Mouse (Mus musculus) intestine, embryonic 15.5 days (tissue): ENCODE measurements around the gene Fam241a. TPM values are rescaled to one million over a fixed set of nuclear protein-coding genes. Genes with fewer than 3 reads are reported as not detected.
A peak's percentile ranks its signal among the peaks of the same experiment; 100 is the strongest.

Source experiments
- ATAC-seq: fragments of 200-750 bp; cut with Nextera tagmentation; 2 replicates; pipeline ENCODE4 v1.8.0; 2017; ENCODE audit warnings: moderate TSS enrichment, moderate library complexity
- H3K27ac ChIP-seq: fragments of 300-500 bp; sonication (generic); 2 replicates; pipeline ENCODE4 v1.5.1; 2015; ENCODE audit warnings: mild to moderate bottlenecking, inconsistent platforms
- H3K27me3 ChIP-seq: fragments of 300-500 bp; sonication (generic); replicated peaks from 2 replicates; pipeline ENCODE4 v1.6.1; 2015; ENCODE audit warnings: inconsistent platforms
- H3K36me3 ChIP-seq: fragments of 300-500 bp; sonication (generic); 2 replicates; pipeline ENCODE4 v1.6.1; 2015; ENCODE audit warnings: inconsistent platforms
- H3K4me1 ChIP-seq: fragments of 300-500 bp; sonication (generic); replicated peaks from 2 replicates; pipeline ENCODE4 v1.6.1; 2015; ENCODE audit warnings: inconsistent platforms
- H3K4me2 ChIP-seq: fragments of 300-500 bp; sonication (generic); replicated peaks from 2 replicates; pipeline ENCODE4 v1.6.1; 2015; ENCODE audit warnings: mild to moderate bottlenecking, inconsistent platforms
- H3K4me3 ChIP-seq: fragments of 300-500 bp; sonication (generic); replicated peaks from 2 replicates; pipeline ENCODE4 v1.5.1; 2015; ENCODE audit warnings: inconsistent platforms
- H3K9ac ChIP-seq: fragments of 300-500 bp; sonication (generic); 2 replicates; pipeline ENCODE4 v1.6.1; 2015; ENCODE audit warnings: inconsistent platforms
- H3K9me3 ChIP-seq: fragments of 300-500 bp; sonication (generic); 2 replicates; pipeline ENCODE4 v1.6.1; 2016; ENCODE audit warnings: inconsistent platforms
- WGBS: fragments of 180-500 bp; shearing (Covaris S2); methylation state at CpG from one replicate; pipeline ENCODE4 v1.1.7; 2015; 5-methylcytosine and 5-hydroxymethylcytosine counted together
- polyA plus RNA-seq: library from polyadenylated mRNA; unstranded; fragments of >200 nt; fragmentation: Nextera tagmentation; extraction: Ambion mirVana; gene quantifications from 2 replicates; pipeline ENCODE4 v1.2.1, GENCODE M21; 2015

The Fam241a gene
- polyA plus RNA-seq, 1 experiment from 2014 or later, result 13.4 TPM

DNA sequence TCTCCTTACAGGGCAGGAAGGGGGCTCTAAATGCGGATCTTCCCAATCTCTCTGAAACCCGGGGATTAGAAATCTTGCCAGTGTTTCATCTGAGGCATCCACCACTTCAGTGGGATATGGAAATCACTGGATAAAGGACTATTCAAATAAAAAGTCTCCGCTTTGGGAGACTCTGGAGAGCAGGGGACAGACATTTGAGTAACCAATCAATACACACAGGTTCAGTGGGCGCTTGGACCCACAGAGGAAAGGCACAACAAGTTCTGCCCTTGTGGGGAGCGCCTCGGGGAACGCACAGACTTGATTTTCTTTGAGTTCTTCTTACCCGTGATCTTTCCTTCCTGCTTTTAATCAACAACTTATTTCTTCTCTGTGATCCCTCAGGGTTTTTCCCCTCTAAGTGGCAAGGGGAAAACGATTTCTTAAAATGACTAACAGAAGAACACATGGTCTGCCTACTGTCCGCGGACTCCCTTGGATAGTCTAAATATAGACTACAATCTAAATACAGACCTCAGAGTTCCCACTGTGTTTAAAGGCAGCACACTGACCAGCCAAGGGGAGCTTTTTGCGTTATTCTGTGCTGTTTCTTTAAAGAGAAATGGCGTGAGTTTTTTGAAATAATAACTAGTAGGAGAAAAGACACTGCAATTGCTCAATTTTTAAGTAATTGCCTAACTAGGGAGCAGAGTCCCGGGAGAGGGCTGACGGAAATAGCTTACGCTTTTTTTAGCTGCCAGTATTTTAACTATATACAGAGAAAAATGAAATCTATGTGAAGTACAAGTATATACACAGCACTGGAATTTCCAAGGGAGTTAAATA, 18.0 kb upstream of the Fam241a start:
- H3K36me3 ChIP-seq, result no peaks in the 10 kb centered on the region
- peak; percentile 77 for ATAC-seq
- no peaks in the 10 kb centered on the region for H3K9me3 ChIP-seq
- 36% methylated on average over 16 of the region's 16 CpGs for WGBS
- H3K4me3 ChIP-seq, result no peak overlapping the region
- peak overlapping the region; percentile 56 for H3K27ac ChIP-seq
- peak overlapping the region; percentile 35; the same call in 1 of the 2 replicates for H3K4me2 ChIP-seq
- no peaks in the 10 kb centered on the region for H3K27me3 ChIP-seq
- no peak overlapping the region for H3K9ac ChIP-seq
- no peaks in the 10 kb centered on the region for H3K4me1 ChIP-seq

DNA sequence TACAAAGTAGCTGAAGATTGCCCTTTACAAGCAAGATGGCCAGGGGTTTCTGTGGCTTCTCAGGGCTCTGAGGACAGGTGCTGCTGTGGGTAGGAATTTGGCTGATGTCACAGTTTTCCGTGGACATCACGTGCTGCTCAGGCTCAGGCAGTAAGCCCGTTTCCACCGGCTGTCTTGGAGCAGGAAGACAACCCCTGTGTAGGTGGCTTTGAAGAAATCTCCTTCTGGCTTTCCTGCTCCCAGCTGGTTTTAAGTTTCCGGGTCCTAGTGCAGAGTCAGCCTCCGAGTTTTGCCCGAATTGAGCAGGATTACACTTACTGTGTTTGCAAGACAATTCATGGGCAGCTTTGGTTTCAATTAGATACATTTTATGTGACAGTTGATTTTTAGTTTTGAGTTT, 13.8 kb upstream of the Fam241a start:
- ATAC-seq, result no peak
- H3K27me3 ChIP-seq, result no peaks in the 10 kb centered on the region
- no peak overlapping the region for H3K4me3 ChIP-seq
- no peak overlapping the region for H3K9ac ChIP-seq
- no peaks in the 10 kb centered on the region for H3K36me3 ChIP-seq
- H3K4me1 ChIP-seq, result no peaks in the 10 kb centered on the region
- no peak overlapping the region for H3K4me2 ChIP-seq
- no peak overlapping the region for H3K27ac ChIP-seq
- H3K9me3 ChIP-seq, result no peaks in the 10 kb centered on the region
- WGBS, result 83% methylated on average over 7 of the region's 7 CpGs

DNA sequence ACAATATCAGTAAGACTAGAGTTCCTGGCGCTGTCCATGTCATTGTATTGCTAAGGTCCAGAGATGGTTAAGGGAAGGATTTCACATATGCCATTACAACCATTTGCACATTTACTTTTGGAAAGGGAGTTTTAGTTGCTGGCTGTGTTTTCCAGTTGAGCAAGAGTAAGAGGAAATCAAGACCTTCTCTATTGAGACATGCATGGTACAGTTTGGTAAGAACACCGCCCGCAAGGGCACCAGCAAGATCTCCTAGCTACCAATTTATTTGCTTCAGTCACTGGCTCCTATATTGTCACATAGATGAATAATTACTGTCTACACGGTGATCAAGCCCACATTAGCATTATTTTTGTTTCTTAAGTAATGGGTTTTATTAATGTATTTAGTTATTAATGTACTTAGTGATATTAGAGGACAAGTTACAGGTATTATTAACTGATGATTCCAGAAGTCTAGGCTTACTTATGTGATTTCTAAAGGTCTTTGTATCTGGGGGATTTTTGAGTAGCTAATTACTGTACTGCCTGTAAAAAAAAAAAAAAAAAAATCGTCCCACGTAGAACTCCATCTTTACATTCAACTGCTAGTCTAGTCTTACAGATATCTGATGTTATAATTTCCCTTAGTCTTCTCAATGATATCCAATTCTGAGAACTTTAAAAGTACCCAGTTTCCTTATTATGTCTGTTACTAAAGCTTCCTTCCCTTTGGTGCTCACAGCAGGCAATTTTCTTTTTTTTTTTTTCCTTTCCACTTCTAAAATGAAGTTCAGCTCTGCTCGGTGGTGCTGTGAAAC, 944 bp downstream of the Fam241a start:
- H3K4me1 ChIP-seq, result 0 out of 2 replicates have a peak, but pooled peaks cover 6% of the 10 kb centered on the region
- ATAC-seq, result no peak
- WGBS, result 41% methylated on average over 7 of the region's 7 CpGs
- H3K36me3 ChIP-seq, result no peaks in the 10 kb centered on the region
- H3K9ac ChIP-seq, result peak overlapping the region; percentile 65
- H3K27me3 ChIP-seq, result no peaks in the 10 kb centered on the region
- peak overlapping the region; percentile 88 for H3K4me3 ChIP-seq
- H3K4me2 ChIP-seq, result peak overlapping the region; percentile 79
- H3K27ac ChIP-seq, result peak overlapping the region; percentile 89
- H3K9me3 ChIP-seq, result no peaks in the 10 kb centered on the region

DNA sequence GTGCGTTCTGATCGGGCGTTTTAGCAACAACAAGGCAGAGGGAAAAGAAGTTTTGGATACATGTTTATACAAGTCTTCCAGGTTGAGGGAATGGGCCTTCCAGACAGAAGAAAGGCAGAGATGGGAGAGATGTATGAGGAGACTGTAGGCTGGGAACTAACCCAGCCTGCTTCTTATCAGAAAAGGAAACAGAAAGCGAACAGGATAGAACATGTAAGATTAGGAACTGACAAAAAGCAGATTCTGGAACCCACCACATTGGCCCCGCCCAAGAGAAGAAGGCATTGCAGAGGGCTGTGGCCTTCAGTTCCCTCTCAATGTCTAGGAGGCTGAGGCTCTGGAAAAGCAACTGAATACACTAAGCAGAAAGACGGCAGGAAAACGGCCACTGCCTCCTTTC, 2.2 kb downstream of the Fam241a start:
- Histone ChIP-seq H3K4me2 (peak overlapping the region; percentile 19; the same call in 1 of the 2 replicates), H3K27ac (no peak overlapping the region)

DNA sequence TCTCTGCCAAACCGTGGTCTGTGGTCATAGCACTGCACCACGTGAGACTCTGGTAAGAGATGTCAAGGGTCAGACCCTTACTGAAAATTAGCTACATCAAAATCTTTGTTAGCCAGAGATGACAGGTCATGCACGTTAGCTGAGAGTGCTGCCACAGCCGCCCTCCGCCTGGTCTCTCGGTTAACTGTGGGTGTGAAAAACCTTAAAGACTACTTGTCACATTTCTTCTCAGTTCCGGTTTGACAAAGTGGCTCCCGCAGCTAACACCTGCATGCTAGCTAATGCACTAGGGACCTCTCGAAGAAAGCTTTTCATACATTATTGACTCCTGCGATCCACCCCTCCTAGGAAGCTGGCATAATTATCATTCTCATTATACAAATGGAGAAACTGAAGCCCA, 4.2 kb downstream of the Fam241a start:
- Histone ChIP-seq H3K27me3 (no peaks in the 10 kb centered on the region), H3K27ac (no peak overlapping the region), H3K4me3 (no peak overlapping the region), H3K9ac (no peak overlapping the region), H3K4me1 (0 out of 2 replicates have a peak, but pooled peaks cover 6% of the 10 kb centered on the region), H3K9me3 (no peaks in the 10 kb centered on the region), H3K36me3 (no peaks in the 10 kb centered on the region), H3K4me2 (no peak overlapping the region)
- WGBS, result 62% methylated on average over 10 of the region's 10 CpGs
- no peak for ATAC-seq

More for the DNA sequence above, 2.2 kb downstream of the Fam241a start:
- Histone ChIP-seq H3K4me3 (no peak overlapping the region), H3K36me3 (no peaks in the 10 kb centered on the region), H3K9ac (no peak overlapping the region), H3K27me3 (no peaks in the 10 kb centered on the region), H3K4me1 (0 out of 2 replicates have a peak, but pooled peaks cover 6% of the 10 kb centered on the region), H3K9me3 (no peaks in the 10 kb centered on the region)
- no peak for ATAC-seq
- 70% methylated on average over 7 of the region's 7 CpGs for WGBS

DNA sequence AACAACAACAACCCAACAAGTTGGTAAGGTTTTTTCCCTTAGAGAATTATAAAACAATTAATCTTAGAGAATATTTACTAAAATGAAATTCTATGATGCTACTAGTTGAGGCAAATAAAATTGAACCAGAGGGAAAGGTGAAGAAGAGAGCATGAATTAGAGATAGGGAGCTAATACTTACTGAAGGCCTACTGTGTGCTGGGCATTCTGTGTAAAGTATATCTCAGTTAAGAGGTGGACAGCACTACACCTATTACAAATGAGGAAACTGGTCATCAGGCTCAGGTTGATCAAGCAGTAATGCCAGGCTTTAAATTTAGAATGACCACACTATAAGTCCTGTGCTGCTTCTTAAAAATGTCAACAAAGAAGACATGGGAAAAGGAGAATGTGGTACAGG, 6.1 kb downstream of the Fam241a start:
- Histone ChIP-seq H3K4me2 (no peak overlapping the region), H3K36me3 (no peaks in the 10 kb centered on the region), H3K27me3 (no peaks in the 10 kb centered on the region), H3K27ac (no peak overlapping the region), H3K9me3 (no peaks in the 10 kb centered on the region), H3K4me3 (no peak overlapping the region), H3K4me1 (0 out of 2 replicates have a peak, but pooled peaks cover 5% of the 10 kb centered on the region), H3K9ac (no peak overlapping the region)
- no peak for ATAC-seq

DNA sequence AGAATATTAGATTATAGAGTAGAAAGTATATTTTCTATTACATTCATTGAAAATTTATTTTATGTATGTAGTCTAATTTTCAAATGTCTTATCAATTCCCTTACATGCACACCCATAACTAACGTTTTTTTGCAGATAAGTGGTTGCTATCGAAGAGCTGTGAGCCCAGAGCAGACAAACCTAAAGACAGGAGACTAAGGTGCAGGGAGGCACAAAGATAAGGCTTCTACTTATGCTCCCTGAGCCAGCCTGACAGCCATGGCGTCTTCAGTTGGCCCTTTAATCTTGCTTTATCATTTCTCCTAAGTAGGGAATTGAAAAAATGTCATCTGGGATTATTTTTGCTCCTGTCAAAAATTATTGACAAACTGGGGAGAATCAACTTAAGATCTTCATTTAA, 6.6 kb downstream of the Fam241a start:
- Histone ChIP-seq H3K27me3 (no peaks in the 10 kb centered on the region), H3K9ac (no peak overlapping the region), H3K27ac (no peak overlapping the region), H3K4me1 (0 out of 2 replicates have a peak, but pooled peaks cover 3% of the 10 kb centered on the region), H3K9me3 (no peaks in the 10 kb centered on the region), H3K36me3 (no peaks in the 10 kb centered on the region), H3K4me3 (no peak overlapping the region), H3K4me2 (no peak overlapping the region)
- 54% methylated on average over 3 of the region's 3 CpGs for WGBS
- no peak for ATAC-seq

DNA sequence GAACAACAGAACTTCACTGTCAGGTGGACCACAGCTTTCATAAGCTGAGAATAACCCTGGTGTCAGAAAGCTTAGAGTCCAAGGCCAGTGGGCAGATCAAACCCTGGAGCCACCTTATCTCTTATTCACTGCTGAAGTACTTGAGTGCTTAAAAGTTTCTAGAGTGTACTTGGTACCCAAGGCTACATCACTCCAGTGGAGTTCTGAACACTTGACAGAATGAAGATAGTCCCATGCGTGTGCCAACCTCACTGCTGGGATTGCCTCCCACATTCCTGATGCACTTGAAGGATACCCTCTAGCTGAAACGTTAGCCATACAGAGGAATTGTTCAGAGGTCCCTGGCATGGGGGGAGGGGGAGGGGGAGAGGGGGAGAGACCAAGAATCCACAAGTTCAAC, 14.4 kb downstream of the Fam241a start:
- no peak for ATAC-seq
- Histone ChIP-seq H3K4me3 (no peak overlapping the region), H3K4me1 (no peaks in the 10 kb centered on the region), H3K27me3 (no peaks in the 10 kb centered on the region), H3K27ac (no peak overlapping the region), H3K36me3 (no peaks in the 10 kb centered on the region), H3K9ac (no peak overlapping the region), H3K9me3 (no peaks in the 10 kb centered on the region), H3K4me2 (no peak overlapping the region)
- WGBS, result 63% methylated on average over 2 of the region's 2 CpGs

DNA sequence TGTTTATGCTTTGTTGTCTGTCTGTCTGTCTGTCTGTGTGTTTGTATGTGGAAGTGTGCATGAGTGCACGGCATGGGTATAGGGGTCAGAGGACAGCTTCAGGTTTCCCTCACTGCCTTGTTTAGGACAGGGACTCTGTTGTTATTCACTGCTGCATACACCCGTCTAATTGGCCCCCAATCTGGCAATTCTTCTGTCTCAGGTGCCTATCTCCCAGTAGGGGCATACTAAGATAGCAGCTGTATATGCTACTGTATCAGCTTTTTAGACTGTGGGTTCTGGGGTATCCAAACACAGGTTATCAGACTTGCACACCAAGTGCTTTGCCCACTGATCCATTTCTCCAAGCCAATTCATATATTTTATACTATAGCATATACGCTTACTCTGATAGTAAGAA, 16.2 kb downstream of the Fam241a start:
- WGBS, result 87% methylated on average over 3 of the region's 3 CpGs
- ATAC-seq, result no peak
- no peak overlapping the region for H3K27ac ChIP-seq

DNA sequence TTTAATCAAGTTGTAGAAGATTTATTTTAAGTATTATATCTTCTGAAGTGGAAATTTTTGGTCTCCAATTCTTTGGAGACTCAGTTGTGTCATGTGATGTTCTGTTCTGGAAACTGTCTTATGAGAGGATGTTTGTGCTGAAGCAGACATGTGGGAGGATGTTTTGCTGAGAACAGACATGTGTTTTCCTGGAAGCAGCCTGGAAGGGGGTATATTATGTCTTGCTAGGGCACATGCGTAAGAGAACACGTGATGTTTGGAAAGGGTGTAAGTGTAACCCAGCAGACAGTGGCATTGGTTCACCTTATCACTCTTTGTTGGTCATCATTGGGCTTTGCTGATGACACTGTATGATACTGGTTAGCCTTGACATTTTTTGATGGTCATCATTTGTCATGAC, 20.6 kb downstream of the Fam241a start:
- H3K9ac ChIP-seq, result no peak overlapping the region
- 67% methylated on average over 2 of the region's 2 CpGs for WGBS
- no peak overlapping the region for H3K27ac ChIP-seq
- no peaks in the 10 kb centered on the region for H3K27me3 ChIP-seq
- ATAC-seq, result no peak
- H3K4me1 ChIP-seq, result no peaks in the 10 kb centered on the region
- no peaks in the 10 kb centered on the region for H3K36me3 ChIP-seq
- no peaks in the 10 kb centered on the region for H3K9me3 ChIP-seq
- no peak overlapping the region for H3K4me2 ChIP-seq
- no peak overlapping the region for H3K4me3 ChIP-seq

More for the DNA sequence above, 16.2 kb downstream of the Fam241a start:
- no peaks in the 10 kb centered on the region for H3K9me3 ChIP-seq
- no peaks in the 10 kb centered on the region for H3K27me3 ChIP-seq
- no peak overlapping the region for H3K4me3 ChIP-seq
- H3K4me2 ChIP-seq, result no peak overlapping the region
- H3K9ac ChIP-seq, result no peak overlapping the region
- H3K4me1 ChIP-seq, result no peaks in the 10 kb centered on the region
- no peaks in the 10 kb centered on the region for H3K36me3 ChIP-seq

DNA sequence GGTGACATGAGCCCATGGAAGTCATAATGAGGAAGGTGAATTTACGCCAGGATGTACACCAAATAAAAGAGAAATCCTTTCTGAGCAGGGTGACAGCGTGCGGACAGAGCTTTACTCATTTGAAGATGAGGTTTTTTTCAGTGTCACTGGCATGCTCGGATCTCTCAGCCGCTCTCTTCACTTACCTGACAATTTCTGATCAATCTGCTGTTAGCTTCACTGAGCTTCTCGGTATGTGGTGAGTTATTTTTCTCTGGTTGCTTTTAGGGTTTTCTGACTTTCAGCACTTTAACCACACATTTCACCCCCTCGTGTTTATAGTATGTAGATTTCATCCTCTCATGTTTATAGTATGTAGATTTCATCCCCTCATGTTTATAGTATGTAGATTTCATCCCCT, 21.1 kb downstream of the Fam241a start:
- no peaks in the 10 kb centered on the region for H3K36me3 ChIP-seq
- H3K9ac ChIP-seq, result no peak overlapping the region
- H3K27ac ChIP-seq, result no peak overlapping the region
- H3K4me1 ChIP-seq, result no peaks in the 10 kb centered on the region
- no peak overlapping the region for H3K4me3 ChIP-seq
- no peaks in the 10 kb centered on the region for H3K27me3 ChIP-seq
- no peaks in the 10 kb centered on the region for H3K9me3 ChIP-seq
- ATAC-seq, result no peak
- WGBS, result 68% methylated on average over 7 of the region's 7 CpGs
- no peak overlapping the region for H3K4me2 ChIP-seq

DNA sequence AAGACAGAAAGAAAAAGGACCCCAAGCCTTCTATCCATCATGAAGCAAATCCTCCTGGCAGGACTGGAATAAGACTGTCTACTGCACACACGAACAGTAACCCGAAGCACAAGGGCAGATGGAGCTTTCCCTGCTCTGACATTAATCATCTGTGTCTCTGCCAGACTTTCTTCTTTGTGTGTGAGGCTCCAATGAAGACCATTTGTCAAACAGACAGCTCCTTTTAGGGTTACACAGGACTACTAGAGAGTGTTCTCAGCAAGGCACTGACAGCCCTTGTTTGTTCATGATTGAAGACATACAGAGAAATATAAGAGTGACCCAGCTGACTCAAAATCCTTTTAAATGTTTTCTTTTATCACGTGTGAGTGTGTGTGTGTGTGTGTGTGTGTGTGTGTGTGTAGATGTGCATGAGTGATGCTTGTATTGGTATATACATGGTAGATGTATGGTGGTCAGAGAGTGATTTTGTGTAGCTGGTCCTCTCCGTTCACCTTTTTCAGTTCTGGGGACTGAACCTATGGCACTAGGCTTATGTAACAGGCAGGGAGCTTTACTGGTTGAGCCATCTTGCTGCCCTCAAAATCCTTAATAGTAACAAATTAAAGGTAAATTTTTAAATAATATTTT, 21.8 kb downstream of the Fam241a start:
- Histone ChIP-seq H3K9ac (no peak overlapping the region), H3K27me3 (no peaks in the 10 kb centered on the region), H3K36me3 (no peaks in the 10 kb centered on the region), H3K4me1 (no peaks in the 10 kb centered on the region), H3K4me3 (no peak overlapping the region), H3K27ac (no peak overlapping the region), H3K9me3 (no peaks in the 10 kb centered on the region), H3K4me2 (no peak overlapping the region)
- WGBS, result 35% methylated on average over 4 of the region's 4 CpGs
- peak; percentile 41; the same call in 1 of the 2 replicates for ATAC-seq
